ENCODE assay signal across 7 mouse cellular contexts in genomic region chr6:90703782-90704181, GRCm38 (mm10).
A peak's percentile ranks its signal among the peaks of the same experiment; 100 is the strongest.
DNase-seq lines count a peak whose midpoint lies in the region; ATAC-seq and TF ChIP-seq lines count a peak whose summit lies in the region.

No protein-coding gene starts in this region.

- intact Hi-C loops in left cerebral cortex, adult 2 months (cut with DNase I): no loop called here
- intact Hi-C loops in left cerebral cortex, postnatal 36 days (cut with DNase I): no loop called here

- DNase-seq in left cerebral cortex, adult 2 months (ENCODE audit: extremely low spot score in 1 of 2, low spot score in 2 of 2): no peak
- no peak for DNase-seq in left cerebral cortex, postnatal 36 days (ENCODE audit: low spot score in 2 of 2)
- DNase-seq in hindbrain, embryonic 10.5 days (ENCODE audit: low spot score): no peak
- DNase-seq in testis, postnatal 10 days (ENCODE audit: low spot score): no peak
- no peak for DNase-seq in thymus, postnatal 25 days

- H3K27ac ChIP-seq in left cerebral cortex, adult 2 months: peak overlapping the region; percentile 63
- peak overlapping the region; percentile 84 for H3K27ac ChIP-seq in hindbrain, embryonic 10.5 days
- H3K27ac ChIP-seq in liver, embryonic 16.5 days (ENCODE audit: low read length): peak overlapping the region; percentile 12; the same call in 1 of the 2 replicates
- H3K27ac ChIP-seq in olfactory bulb, adult 2 months (ENCODE audit: insufficient read depth, low read depth, low read length): peak overlapping the region; percentile 20; the same call in 1 of the 2 replicates

- no peaks in the 10 kb centered on the region for H3K27me3 ChIP-seq in hindbrain, embryonic 10.5 days (ENCODE audit: insufficient read depth, poor library complexity, severe bottlenecking)
- H3K27me3 ChIP-seq in liver, embryonic 16.5 days (ENCODE audit: control insufficient read depth, insufficient read depth, low read depth, low read length): no peaks in the 10 kb centered on the region

- H3K4me3 ChIP-seq in left cerebral cortex, adult 2 months: no peak overlapping the region
- H3K4me3 ChIP-seq in hindbrain, embryonic 10.5 days: no peak overlapping the region
- H3K4me3 ChIP-seq in liver, embryonic 16.5 days (ENCODE audit: low read depth, low read length): no peak overlapping the region
- H3K4me3 ChIP-seq in olfactory bulb, adult 2 months (ENCODE audit: insufficient read depth, low read depth, low read length): no peak overlapping the region

- no peak overlapping the region for H3K4me2 ChIP-seq in liver, embryonic 16.5 days (ENCODE audit: low read depth, low read length)

- no peak for ATAC-seq in liver, embryonic 16.5 days (ENCODE audit: low read depth)

- peaks cover 96% of the 10 kb centered on the region for H3K4me1 ChIP-seq in hindbrain, embryonic 10.5 days (replicated peaks)
- H3K4me1 ChIP-seq in liver, embryonic 16.5 days (ENCODE audit: control insufficient read depth, low read depth, low read length): peaks cover 87% of the 10 kb centered on the region
- H3K4me1 ChIP-seq in olfactory bulb, adult 2 months (ENCODE audit: control insufficient read depth, insufficient read depth, low read length): peaks cover 55% of the 10 kb centered on the region

- no peaks in the 10 kb centered on the region for H3K9me3 ChIP-seq in hindbrain, embryonic 10.5 days
- no peaks in the 10 kb centered on the region for H3K9me3 ChIP-seq in liver, embryonic 16.5 days (replicated peaks; ENCODE audit: control insufficient read depth, low read length)

- no peak for TF ChIP-seq CTCF in left cerebral cortex, adult 2 months (IDR thresholded peaks at IDR 0.05)
- no peak for TF ChIP-seq CTCF in olfactory bulb, adult 2 months (IDR thresholded peaks at IDR 0.05; ENCODE audit: insufficient read depth, low read depth, low read length)

- TF ChIP-seq POLR2A in olfactory bulb, adult 2 months (IDR thresholded peaks at IDR 0.05; ENCODE audit: insufficient read depth, low read depth, low read length): no peak

- H3K9ac ChIP-seq in liver, embryonic 16.5 days (ENCODE audit: low read depth, low read length): 0 out of 2 replicates have a peak overlapping the region, but pooled peaks have one; percentile 2

- H3K36me3 ChIP-seq in hindbrain, embryonic 10.5 days: no peaks in the 10 kb centered on the region
- H3K36me3 ChIP-seq in liver, embryonic 16.5 days (ENCODE audit: control insufficient read depth, insufficient read depth): no peaks in the 10 kb centered on the region

- 27% methylated on average over 2 of the region's 2 CpGs for WGBS in hindbrain, embryonic 10.5 days
- WGBS in liver, embryonic 16.5 days (ENCODE audit: insufficient replicate concordance): 61% methylated on average over 2 of the region's 2 CpGs
- WGBS in olfactory bulb, adult 2 months: 80% methylated on average over 2 of the region's 2 CpGs

Comparison
In these comparisons a context has a peak if more than half of its experiments do, and no peak if none do; other contexts are left out.
1. H3K27ac ChIP-seq: peak in every context shown above with its lines; median percentile 84 in hindbrain, embryonic 10.5 days; 63 in left cerebral cortex, adult 2 months; 20 in olfactory bulb, adult 2 months; 12 in liver, embryonic 16.5 days.